Mouse (Mus musculus): ENCODE measurements around the gene Stk19.

Gene Stk19

DNA sequence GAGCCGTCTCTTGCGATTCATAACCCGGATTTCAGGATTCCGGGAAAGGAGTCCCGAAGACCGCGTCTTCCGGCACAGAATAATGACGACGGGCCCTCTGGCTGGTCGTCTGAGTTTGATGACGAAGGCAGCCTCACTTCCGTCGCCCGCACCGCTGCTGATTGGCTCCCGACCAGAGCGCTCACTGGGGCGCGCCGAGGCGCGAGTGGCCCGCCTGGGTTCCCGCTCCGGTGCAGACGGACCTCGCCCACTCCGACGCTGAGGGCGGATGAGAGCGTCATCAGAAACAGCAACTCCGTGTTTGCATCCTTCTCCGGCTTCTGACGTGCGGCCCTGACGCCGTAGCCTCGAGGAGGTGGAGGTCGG lies at the start of gene Stk19, which contains the start of gene Dxo:
Gene Stk19, minus strand, starts transcription at position 90 of the 366 bp plus-strand sequence.
Gene Dxo, plus strand, starts transcription at position 164 of the 366 bp plus-strand sequence.
- DNase-seq (ENCODE audit: low spot score in 2 of 2): peak; percentile 98 to 99

DNA sequence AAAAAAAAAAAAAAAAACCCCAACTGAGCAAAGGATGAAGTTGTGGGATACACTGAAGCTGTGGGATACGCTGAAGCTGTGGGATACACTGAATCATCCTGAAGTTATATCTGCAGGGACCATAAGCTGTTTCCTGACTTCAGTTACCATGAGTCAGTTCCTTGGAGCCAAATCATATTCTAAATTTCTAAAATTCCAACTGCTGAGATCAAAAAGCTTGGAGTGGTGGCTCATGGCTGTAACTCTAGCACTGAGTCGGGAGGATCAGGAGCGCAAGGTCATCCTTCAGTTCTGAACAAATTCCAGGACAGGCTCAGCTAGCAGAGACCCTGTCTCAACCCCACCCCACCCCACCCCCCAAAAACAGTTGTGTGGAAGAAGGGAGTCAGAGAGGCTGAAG lies 48.9 kb upstream of the Stk19 start:
- DNase-seq (ENCODE audit: low spot score in 2 of 2): no peak

- DNase-seq (ENCODE audit: low spot score in 2 of 2): no peak
Measured at GRCm38 (mm10) chr17:34884704-34885103, 48.0 kb upstream of the Stk19 start.

DNA sequence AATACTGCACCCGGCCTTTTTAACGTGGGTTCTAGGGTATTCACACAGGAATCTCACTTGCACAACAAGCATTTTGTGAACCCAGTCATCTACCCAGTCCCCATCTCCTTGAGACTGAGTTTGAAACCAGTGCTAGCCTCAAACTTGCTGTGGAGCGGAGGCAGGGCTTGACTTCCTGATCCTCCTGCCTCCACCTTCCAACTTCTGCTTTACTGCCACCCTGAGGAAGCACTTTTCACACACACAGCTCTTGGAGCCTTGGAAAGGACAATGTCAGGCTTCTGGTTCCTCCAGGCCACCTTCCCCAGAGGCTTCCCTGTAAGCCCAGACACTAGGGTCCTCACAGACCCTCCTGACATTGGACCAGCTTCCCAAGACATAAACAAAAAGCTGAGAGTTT lies 46.6 kb upstream of the Stk19 start:
- no peak for DNase-seq (ENCODE audit: low spot score in 2 of 2)

GRCm38 (mm10) chr17:34881683-34882310 lies 45.1 kb upstream of the Stk19 start, which contains the start of gene Gm20547:
Gm20547 (minus strand) TSS chr17:34882042.
- DNase-seq (ENCODE audit: low spot score in 2 of 2): no peak

DNA sequence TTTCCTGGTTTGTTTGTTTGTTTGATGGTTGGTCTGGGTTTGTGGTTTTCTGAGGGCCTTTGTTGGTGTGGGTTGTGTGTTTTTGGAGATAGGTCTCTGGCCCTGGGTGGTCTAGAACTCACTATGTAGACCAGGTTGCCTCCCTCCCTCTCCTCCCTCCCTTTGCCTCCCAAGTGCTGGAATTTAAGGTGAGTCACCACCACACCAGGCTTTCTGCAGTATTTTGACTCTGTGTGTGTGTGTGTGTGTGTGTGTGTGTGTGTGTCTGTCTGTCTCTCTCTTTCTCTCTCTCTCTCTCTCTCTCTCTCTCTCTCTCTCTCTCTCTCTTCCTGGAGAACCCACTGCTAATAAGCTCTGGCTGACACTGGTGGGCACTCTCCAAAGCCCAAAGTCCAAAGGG lies 44.4 kb upstream of the Stk19 start:
- DNase-seq (ENCODE audit: low spot score in 2 of 2): no peak

DNA sequence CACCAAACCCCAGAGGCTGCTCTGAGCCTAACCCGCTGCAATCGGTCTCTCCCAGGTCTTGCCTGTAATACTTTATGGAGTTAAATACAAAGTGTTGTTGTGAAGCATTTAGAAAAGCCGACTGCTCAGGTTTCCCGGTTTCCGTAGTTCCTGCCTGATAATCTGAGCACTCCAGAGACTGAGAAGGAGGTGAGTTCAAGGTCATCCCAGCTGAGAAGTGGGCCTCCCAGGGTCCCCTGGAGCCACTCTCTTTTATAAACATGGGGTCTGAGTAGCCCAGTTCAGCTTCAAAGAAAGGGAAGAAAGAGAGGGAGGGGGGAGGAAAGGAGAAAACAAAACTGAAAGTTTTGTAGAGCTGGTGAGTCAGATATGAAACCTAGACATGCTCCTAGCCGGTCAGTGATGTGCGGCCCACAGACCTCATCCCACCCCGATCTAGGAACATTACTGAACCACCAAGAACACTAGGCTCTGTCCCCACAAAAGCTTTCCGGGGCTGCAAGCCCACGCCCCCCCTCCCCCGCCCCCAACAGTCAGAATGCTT lies 42.7 kb upstream of the Stk19 start, which contains the start of gene Zbtb12:
Gene Zbtb12, plus strand, starts transcription at position 148 of the 544 bp plus-strand sequence.
- no peak for DNase-seq (ENCODE audit: low spot score in 2 of 2)

DNA sequence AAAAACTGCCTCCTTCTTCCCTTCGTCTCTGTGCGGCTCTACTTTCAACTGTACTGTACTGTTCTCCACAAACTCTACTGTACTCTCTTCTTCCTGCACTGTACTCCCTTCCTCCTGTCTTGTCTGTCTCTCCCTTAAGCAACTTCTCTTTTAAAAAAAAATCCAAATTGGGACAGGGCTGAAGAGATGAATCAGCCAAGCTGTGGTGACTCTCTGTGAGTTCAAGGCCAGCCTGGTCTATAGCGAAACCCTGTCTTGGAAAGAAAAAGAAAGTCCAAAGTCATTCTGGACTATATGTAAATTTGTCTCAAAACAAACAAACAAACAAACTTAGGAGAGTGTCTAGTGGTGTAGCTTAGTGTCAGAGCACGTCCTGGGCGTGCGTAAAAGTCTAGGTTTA lies 37.6 kb upstream of the Stk19 start:
- DNase-seq (ENCODE audit: low spot score in 2 of 2): no peak

GRCm38 (mm10) chr17:34865981-34866380 lies 29.2 kb upstream of the Stk19 start:
- no peak for DNase-seq (ENCODE audit: low spot score in 2 of 2)

- no peak for DNase-seq (ENCODE audit: low spot score in 2 of 2)
Measured at GRCm38 (mm10) chr17:34862416-34863081, 25.8 kb upstream of the Stk19 start, which contains the start of gene Cfb. Cfb (minus strand) TSS chr17:34862518.

DNA sequence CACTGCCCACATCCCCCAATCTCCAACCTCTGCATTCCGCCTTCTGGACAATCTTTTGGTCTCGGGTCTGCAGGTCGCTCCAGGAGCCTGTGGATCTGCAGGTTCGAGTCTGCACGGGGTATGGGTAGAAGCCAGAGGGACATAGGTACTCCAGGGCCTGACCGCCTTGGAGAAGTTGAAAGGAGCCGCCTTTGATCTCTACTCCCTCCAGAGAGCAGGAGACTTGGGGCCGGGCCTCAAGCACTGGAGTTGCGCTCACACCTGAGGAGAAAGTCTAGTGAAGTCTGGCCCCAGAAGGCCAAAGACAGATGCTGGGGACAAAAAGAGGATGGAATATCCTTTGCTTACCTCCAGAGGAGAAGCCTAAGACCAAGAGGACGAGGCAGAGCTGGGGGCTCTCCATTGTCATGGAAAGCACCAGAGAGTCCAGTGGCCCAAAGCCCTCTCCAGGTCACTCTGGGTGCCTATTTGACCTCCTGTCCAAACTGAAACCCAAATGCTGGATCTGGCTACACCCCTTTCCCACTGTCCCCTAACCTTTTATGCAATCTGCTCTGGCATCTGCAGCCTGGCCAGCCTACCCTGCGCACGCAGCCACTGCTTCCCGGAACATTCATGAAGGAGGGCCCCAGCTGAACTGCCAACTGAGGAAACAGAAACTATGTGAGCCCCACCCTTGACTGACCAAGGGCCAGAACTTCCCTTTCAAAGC lies 25.1 kb upstream of the Stk19 start:
- DNase-seq (ENCODE audit: low spot score in 2 of 2): no peak

GRCm38 (mm10) chr17:34860514-34860913 lies 23.8 kb upstream of the Stk19 start:
- DNase-seq (ENCODE audit: low spot score in 2 of 2): peak in 1 of 2 experiments; percentile 23

DNA sequence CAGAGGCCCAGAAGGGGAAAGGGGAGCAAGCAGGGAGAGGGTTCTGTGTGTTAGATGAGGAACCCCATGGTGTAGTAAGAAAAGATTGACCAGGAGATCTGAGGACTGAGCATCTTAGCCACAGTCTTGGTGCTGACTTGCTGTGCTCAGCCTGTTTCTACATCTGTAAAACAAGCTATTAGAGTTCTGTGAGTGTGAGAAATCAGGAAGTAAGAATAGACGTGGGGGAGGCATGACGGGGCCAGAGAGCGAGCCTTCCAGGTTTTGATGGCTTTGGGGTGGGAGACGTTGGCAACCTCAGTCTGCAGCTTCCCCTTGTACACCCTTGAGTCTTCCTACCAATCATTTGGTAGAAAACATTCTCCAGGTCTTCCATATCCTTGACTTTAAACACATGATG lies 21.9 kb upstream of the Stk19 start:
- no peak for DNase-seq (ENCODE audit: low spot score in 2 of 2)

GRCm38 (mm10) chr17:34855825-34856224 lies 19.1 kb upstream of the Stk19 start:
- peak in 1 of 2 experiments; percentile 40 for DNase-seq (ENCODE audit: low spot score in 2 of 2)

GRCm38 (mm10) chr17:34854761-34855160 lies 18.0 kb upstream of the Stk19 start:
- no peak for DNase-seq (ENCODE audit: low spot score in 2 of 2)

GRCm38 (mm10) chr17:34853511-34853910 lies 16.8 kb upstream of the Stk19 start:
- DNase-seq (ENCODE audit: low spot score in 2 of 2): peak in 1 of 2 experiments; percentile 18

- DNase-seq (ENCODE audit: low spot score in 2 of 2): no peak
Measured at GRCm38 (mm10) chr17:34850517-34851125, 13.9 kb upstream of the Stk19 start.

GRCm38 (mm10) chr17:34849722-34850516 lies 13.2 kb upstream of the Stk19 start, which contains the start of the genes Skiv2l and Nelfe:
Skiv2l (minus strand) TSS chr17:34850210.
Nelfe (plus strand) TSS chr17:34850391.
- DNase-seq (ENCODE audit: low spot score in 2 of 2): peak; percentile 99

DNA sequence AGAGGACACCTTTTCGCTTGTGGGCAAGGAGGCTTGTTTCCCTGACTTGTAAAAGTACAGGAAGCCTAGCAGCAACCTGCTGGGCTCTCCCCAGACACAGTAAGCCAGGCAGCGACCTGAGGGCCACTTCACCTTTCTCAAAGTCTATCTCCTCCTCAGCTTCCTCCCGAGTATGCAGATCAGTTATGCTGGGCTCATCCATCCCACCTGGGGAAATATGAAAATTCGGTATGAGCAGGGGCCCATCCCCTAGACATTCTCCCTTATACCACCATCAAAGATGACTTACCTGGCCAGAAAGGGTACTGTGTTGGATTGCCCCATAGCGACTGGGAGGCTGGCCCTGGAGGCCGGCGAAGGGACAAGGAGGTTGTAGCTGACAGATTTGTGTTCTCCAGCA lies 10.9 kb upstream of the Stk19 start:
- peak in 1 of 2 experiments; percentile 14 for DNase-seq (ENCODE audit: low spot score in 2 of 2)

GRCm38 (mm10) chr17:34847192-34847591 lies 10.4 kb upstream of the Stk19 start:
- DNase-seq (ENCODE audit: low spot score in 2 of 2): peak in 1 of 2 experiments; percentile 13

- DNase-seq (ENCODE audit: low spot score in 2 of 2): peak in 1 of 2 experiments; percentile 17
Measured at GRCm38 (mm10) chr17:34844884-34845283, 8.1 kb upstream of the Stk19 start.

Data from right cerebral cortex, postnatal 10 days (tissue).